Mouse (Mus musculus): ENCODE measurements around the gene Cyp2d22.

Gene Cyp2d22

GRCm38 (mm10) chr15:82345820-82346470, 34.1 kb downstream of the Cyp2d22 start:
- DNase-seq: peak; percentile 97

GRCm38 (mm10) chr15:82344971-82345370, 35.1 kb downstream of the Cyp2d22 start:
- no peak for DNase-seq

- no peak for DNase-seq
Measured at GRCm38 (mm10) chr15:82343368-82344287, 36.4 kb downstream of the Cyp2d22 start.

GRCm38 (mm10) chr15:82342543-82342935, 37.5 kb downstream of the Cyp2d22 start:
- DNase-seq: no peak

GRCm38 (mm10) chr15:82341675-82342542, 38.2 kb downstream of the Cyp2d22 start:
- no peak for DNase-seq

- no peak for DNase-seq
Measured at GRCm38 (mm10) chr15:82341036-82341501, 39.0 kb downstream of the Cyp2d22 start.

- no peak for DNase-seq
Measured at GRCm38 (mm10) chr15:82340414-82341035, 39.5 kb downstream of the Cyp2d22 start.

GRCm38 (mm10) chr15:82339634-82340254, 40.3 kb downstream of the Cyp2d22 start:
- DNase-seq: no peak

GRCm38 (mm10) chr15:82339150-82339549, 40.9 kb downstream of the Cyp2d22 start:
- DNase-seq: no peak

GRCm38 (mm10) chr15:82338593-82339112, 41.4 kb downstream of the Cyp2d22 start, which contains the start of the genes Naga, Pheta2 and Smdt1:
Gene Naga, minus strand, starts transcription at chr15:82338925.
Gene Pheta2, plus strand, starts transcription at chr15:82338942.
Gene Smdt1, plus strand, starts transcription at chr15:82338959.
- DNase-seq: peak; percentile 92

GRCm38 (mm10) chr15:82337875-82338274, 42.2 kb downstream of the Cyp2d22 start:
- no peak for DNase-seq

- no peak for DNase-seq
Measured at GRCm38 (mm10) chr15:82336629-82337028, 43.4 kb downstream of the Cyp2d22 start.

- no peak for DNase-seq
Measured at GRCm38 (mm10) chr15:82335194-82335593, 44.9 kb downstream of the Cyp2d22 start.

GRCm38 (mm10) chr15:82325382-82325781, 54.7 kb downstream of the Cyp2d22 start:
- no peak for DNase-seq

- DNase-seq: no peak
Measured at GRCm38 (mm10) chr15:82322195-82322594, 57.9 kb downstream of the Cyp2d22 start.
